Mouse (Mus musculus): Measurements from ENCODE around the gene Ice1. TPM values are rescaled to one million over a fixed set of nuclear protein-coding genes. Genes with fewer than 3 reads are reported as not detected.

Gene Ice1
- polyA plus RNA-seq, 1 experiment from 2014 or later, result 30.9 TPM

DNA sequence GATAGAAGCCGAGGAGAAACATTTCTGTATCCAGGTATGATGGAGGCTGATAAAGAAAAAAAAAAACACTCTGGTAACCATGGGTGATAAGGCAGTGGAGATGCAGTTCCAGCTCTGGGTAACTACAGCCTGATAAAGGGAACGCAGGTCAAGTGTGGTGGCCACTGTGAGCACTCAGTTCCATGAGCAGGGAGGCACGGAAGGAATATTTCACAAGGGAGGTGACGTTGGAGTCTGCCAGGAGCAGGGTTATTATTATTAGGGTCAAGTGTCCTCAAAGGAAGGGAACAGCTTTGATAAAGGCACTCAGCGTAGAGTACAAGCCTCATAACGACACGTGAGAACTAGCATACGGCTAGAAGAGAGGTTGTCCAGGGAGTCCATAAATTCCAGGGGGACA is 18.9 kb upstream of the Ice1 start:
- peaks cover 7% of the 10 kb centered on the region for H3K4me1 ChIP-seq (replicated peaks)
- no peak overlapping the region for H3K4me2 ChIP-seq
- no peaks in the 10 kb centered on the region for H3K27me3 ChIP-seq
- no peak overlapping the region for H3K27ac ChIP-seq
- no peaks in the 10 kb centered on the region for H3K9me3 ChIP-seq
- no peak overlapping the region for H3K9ac ChIP-seq (replicated peaks)
- H3K4me3 ChIP-seq (replicated peaks), result no peak overlapping the region
- ATAC-seq (ENCODE audit: insufficient number of reproducible peaks, insufficient read depth, low FRiP score, low TSS enrichment, low read depth), result no peak
- WGBS, result 60% methylated on average over 8 of the region's 8 CpGs
- H3K36me3 ChIP-seq, result no peaks in the 10 kb centered on the region

DNA sequence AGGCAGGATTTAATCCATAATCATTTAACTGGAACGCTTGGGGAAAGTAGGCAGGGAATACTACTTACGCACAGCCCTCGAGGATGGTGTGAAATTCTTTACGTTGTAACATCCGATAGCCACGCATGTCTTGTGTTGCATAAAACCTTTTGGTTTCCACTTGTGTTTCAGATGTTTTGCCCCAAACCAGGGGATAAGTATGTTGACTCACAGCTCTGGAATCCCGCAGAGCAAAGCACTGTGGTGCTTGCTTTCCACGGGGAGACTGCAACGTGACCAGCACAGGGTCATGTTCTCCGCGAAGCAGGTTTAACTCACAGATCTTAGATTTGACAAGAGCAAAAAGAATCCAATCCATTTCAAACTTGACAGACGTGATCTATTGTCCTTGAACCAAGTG is 18.1 kb upstream of the Ice1 start:
- Histone ChIP-seq H3K4me1 (replicated peaks) (peaks cover 7% of the 10 kb centered on the region), H3K9ac (replicated peaks) (no peak overlapping the region), H3K4me2 (no peak overlapping the region), H3K27me3 (no peaks in the 10 kb centered on the region), H3K27ac (no peak overlapping the region), H3K36me3 (no peaks in the 10 kb centered on the region), H3K9me3 (no peaks in the 10 kb centered on the region), H3K4me3 (replicated peaks) (no peak overlapping the region)
- no peak for ATAC-seq (ENCODE audit: insufficient number of reproducible peaks, insufficient read depth, low FRiP score, low TSS enrichment, low read depth)
- 71% methylated on average over 12 of the region's 12 CpGs for WGBS

DNA sequence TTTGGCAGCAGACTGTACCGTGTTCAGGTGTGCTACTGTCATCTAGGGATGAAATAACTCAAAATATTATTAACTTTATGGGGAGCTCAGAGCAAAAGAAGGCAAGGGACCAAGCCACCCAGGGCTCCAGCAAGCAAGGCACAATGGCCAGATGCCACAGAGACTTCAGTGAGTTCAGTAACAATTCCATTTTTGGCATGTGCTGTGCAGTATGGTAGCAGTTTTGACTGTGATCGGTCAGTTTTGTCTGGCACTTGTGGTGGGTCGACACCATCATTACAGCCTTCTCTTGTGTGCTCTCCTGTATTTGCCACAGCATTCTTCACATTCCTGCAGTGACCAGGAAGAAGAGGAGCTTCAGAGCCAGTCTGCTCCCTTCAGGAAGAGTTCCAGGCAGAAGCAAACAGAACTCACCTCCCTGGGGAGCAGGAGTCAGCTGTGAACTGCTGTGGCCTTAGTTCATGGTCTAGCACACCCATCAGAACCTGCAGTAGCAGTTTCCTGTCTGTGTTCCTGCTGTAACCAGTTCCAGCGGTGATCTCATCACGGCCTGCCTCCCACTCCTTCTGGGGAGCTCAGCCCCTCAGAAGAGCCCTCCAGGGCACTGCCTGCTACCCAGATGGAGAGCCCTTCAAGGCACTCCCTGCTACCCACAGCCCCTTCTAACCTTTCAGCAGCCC is 16.8 kb upstream of the Ice1 start:
- Histone ChIP-seq H3K27ac (no peak overlapping the region), H3K9me3 (no peaks in the 10 kb centered on the region)
- no peak for ATAC-seq (ENCODE audit: insufficient number of reproducible peaks, insufficient read depth, low FRiP score, low TSS enrichment, low read depth)

DNA sequence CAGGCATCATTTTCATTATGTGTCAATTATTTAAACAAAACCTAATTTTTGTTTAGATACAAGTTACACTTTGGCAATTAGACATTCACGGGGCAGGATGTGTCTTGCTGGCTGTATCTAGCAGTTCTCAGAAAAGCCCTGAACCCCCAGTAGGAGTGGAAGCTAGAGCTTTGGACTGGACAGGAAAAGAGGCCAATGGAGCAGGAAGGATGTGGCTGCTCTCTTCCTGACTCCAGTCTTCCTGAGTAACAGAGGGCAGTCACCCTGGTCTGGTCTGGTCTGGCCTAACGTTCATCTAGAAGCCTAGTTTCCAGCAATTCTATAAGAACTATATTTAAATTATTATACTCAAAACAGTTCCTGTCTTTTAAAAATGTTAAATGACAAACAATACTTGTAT is 16.0 kb upstream of the Ice1 start:
- WGBS, result 69% methylated on average over 2 of the region's 2 CpGs
- no peak for ATAC-seq (ENCODE audit: insufficient number of reproducible peaks, insufficient read depth, low FRiP score, low TSS enrichment, low read depth)
- no peak overlapping the region for H3K4me2 ChIP-seq
- H3K36me3 ChIP-seq, result no peaks in the 10 kb centered on the region
- H3K4me1 ChIP-seq (replicated peaks), result peaks cover 7% of the 10 kb centered on the region
- H3K27ac ChIP-seq, result no peak overlapping the region
- no peaks in the 10 kb centered on the region for H3K9me3 ChIP-seq
- no peaks in the 10 kb centered on the region for H3K27me3 ChIP-seq
- H3K9ac ChIP-seq (replicated peaks), result no peak overlapping the region
- H3K4me3 ChIP-seq (replicated peaks), result no peak overlapping the region

More for the DNA sequence above, 16.8 kb upstream of the Ice1 start:
- H3K4me2 ChIP-seq, result no peak overlapping the region
- H3K4me1 ChIP-seq (replicated peaks), result peaks cover 7% of the 10 kb centered on the region
- WGBS, result 55% methylated on average over 5 of the region's 5 CpGs
- H3K27me3 ChIP-seq, result no peaks in the 10 kb centered on the region
- H3K36me3 ChIP-seq, result no peaks in the 10 kb centered on the region
- H3K9ac ChIP-seq (replicated peaks), result no peak overlapping the region
- H3K4me3 ChIP-seq (replicated peaks), result no peak overlapping the region

DNA sequence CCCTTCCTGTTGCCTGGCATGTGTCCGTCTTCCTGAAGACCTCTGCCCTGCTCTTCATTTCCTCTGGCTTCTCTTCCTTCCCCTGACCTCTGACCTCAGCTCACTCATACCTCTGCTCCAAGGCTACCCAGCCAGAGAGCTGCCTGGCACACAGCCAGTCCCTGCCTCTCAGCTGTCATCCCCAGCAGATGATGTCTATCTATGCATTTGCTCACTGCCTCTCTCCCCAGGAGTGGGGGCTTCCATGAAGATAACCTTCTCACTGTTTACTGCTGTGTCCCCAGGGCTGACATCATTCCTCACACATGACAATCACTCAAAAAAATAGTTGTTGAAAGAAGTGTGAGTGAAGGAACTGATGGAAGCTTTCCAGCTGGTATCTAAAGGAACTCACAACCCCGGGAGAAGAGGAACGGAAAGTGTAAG is 12.6 kb upstream of the Ice1 start:
- no peak overlapping the region for H3K4me2 ChIP-seq
- H3K27ac ChIP-seq, result no peak overlapping the region
- no peaks in the 10 kb centered on the region for H3K36me3 ChIP-seq
- ATAC-seq (ENCODE audit: insufficient number of reproducible peaks, insufficient read depth, low FRiP score, low TSS enrichment, low read depth), result no peak
- no peak overlapping the region for H3K4me3 ChIP-seq (replicated peaks)
- 85% methylated on average over 3 of the region's 3 CpGs for WGBS
- no peak overlapping the region for H3K9ac ChIP-seq (replicated peaks)
- H3K9me3 ChIP-seq, result no peaks in the 10 kb centered on the region
- H3K27me3 ChIP-seq, result no peaks in the 10 kb centered on the region
- peaks cover 7% of the 10 kb centered on the region for H3K4me1 ChIP-seq (replicated peaks)

DNA sequence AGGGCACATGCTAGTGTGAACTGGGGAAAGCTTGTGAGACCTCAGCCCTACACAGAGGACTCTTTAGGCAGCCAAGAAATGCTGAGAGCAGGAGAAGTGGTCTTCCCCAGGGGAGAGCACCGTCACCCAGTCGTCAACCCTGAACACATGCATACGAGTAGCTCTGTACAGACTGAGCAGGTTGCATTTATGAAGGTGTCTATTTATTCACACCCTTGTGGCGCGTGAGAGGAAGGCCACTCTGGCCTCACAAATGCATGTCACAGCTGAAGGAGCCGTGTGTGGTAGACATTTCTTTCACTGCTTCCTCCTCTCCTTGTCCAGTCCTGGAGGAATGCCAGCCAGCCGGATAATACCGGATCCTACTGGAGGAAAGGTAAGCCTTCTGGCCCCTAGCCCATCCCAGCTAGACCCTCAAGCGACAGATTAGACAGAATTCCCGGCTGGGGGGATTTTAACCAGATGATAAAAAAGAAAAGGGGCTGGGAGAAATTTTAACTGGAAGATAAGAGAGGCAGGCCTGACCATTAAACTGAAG is 8.6 kb upstream of the Ice1 start:
- H3K36me3 ChIP-seq, result no peaks in the 10 kb centered on the region
- ATAC-seq (ENCODE audit: insufficient number of reproducible peaks, insufficient read depth, low FRiP score, low TSS enrichment, low read depth), result no peak
- no peaks in the 10 kb centered on the region for H3K4me1 ChIP-seq (replicated peaks)
- no peak overlapping the region for H3K4me2 ChIP-seq
- H3K27ac ChIP-seq, result no peak overlapping the region
- no peaks in the 10 kb centered on the region for H3K27me3 ChIP-seq
- WGBS, result 75% methylated on average over 10 of the region's 10 CpGs
- no peak overlapping the region for H3K9ac ChIP-seq (replicated peaks)
- no peak overlapping the region for H3K4me3 ChIP-seq (replicated peaks)
- no peaks in the 10 kb centered on the region for H3K9me3 ChIP-seq

DNA sequence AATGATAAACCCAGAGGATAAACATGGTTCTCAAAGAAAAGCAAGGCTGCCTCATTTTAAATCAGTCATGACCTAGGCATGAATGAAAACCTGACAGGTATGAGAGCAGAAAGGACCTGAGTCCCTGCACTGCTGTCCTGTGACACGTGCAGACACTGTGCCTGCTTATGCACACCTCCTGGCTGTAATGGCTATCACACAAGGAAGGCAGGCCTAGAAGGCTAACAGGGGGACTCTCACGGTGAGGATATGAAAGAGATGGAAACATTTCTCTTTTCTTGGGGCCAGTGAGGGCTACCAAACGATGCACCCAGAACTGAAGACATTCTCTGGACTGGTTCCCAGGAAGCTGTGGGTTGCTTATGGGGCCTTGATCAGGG is 6.6 kb upstream of the Ice1 start:
- H3K4me1 ChIP-seq (replicated peaks), result no peaks in the 10 kb centered on the region
- H3K9ac ChIP-seq (replicated peaks), result no peak overlapping the region
- H3K4me3 ChIP-seq (replicated peaks), result no peak overlapping the region
- H3K9me3 ChIP-seq, result no peaks in the 10 kb centered on the region
- H3K36me3 ChIP-seq, result no peaks in the 10 kb centered on the region
- no peaks in the 10 kb centered on the region for H3K27me3 ChIP-seq
- no peak overlapping the region for H3K4me2 ChIP-seq
- ATAC-seq (ENCODE audit: insufficient number of reproducible peaks, insufficient read depth, low FRiP score, low TSS enrichment, low read depth), result no peak
- H3K27ac ChIP-seq, result no peak overlapping the region
- WGBS, result 52% methylated on average over 3 of the region's 3 CpGs

DNA sequence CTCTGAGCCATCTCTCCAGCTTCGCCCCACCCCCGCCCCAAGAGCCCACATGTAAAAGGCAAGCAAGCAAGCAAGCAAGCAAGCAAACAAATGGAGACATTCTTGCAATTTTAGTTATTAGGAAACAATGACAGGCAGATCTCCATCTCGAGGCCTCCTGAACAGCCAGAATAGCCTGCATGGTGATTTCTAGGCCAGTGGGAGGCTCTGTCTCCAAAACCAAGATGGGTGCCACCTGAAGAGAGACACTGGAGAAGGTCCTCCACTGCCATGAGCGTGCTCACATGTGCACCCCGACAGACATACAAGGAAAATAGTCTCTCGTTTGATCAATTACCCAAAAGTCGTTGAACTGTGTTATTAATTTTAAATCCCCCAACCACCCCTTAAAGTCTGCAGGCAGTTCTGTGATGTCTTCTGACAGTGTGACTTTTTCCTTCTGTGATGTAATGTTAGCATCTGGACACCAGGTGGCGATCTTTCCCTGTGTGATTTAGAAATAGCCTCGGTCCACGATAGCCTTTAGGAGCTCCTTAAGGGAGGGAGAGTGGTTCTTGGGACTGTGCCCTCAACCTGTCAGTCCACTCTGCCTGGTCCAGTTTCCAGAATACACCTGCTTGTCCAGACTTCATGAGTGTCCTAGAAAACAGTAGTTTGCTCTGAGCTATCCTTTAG is 6.1 kb upstream of the Ice1 start:
- ATAC-seq (ENCODE audit: insufficient number of reproducible peaks, insufficient read depth, low FRiP score, low TSS enrichment, low read depth), result peak; percentile 56; the same call in 1 of the 2 replicates
- H3K4me3 ChIP-seq (replicated peaks), result no peak overlapping the region
- H3K4me2 ChIP-seq, result no peak overlapping the region
- no peaks in the 10 kb centered on the region for H3K4me1 ChIP-seq (replicated peaks)
- H3K27ac ChIP-seq, result no peak overlapping the region
- H3K27me3 ChIP-seq, result no peaks in the 10 kb centered on the region
- no peaks in the 10 kb centered on the region for H3K9me3 ChIP-seq
- H3K36me3 ChIP-seq, result no peaks in the 10 kb centered on the region
- H3K9ac ChIP-seq (replicated peaks), result no peak overlapping the region
- 20% methylated on average over 10 of the region's 10 CpGs for WGBS

DNA sequence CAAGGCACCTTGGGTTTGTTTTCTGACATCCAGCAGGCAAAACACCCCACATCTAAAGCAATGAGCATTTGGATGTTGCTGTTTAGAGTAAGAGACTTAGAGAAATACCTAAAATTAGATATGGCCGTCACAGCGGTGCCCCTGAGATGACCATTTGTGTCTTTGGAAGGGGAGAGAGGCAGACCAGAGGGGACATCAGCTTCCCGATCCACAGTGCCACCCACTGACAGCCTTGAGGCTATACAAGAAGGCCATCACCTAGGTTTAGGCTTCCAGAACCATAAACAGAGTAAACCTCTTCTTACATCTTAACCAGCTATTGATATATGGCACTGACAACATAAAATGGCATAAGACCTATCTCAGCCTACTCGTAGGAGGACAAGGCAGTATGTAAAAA is 4.5 kb upstream of the Ice1 start:
- no peak for ATAC-seq (ENCODE audit: insufficient number of reproducible peaks, insufficient read depth, low FRiP score, low TSS enrichment, low read depth)
- Histone ChIP-seq H3K36me3 (no peaks in the 10 kb centered on the region), H3K9me3 (no peaks in the 10 kb centered on the region), H3K4me1 (replicated peaks) (no peaks in the 10 kb centered on the region), H3K4me3 (replicated peaks) (no peak overlapping the region), H3K27ac (no peak overlapping the region), H3K4me2 (no peak overlapping the region), H3K27me3 (no peaks in the 10 kb centered on the region), H3K9ac (replicated peaks) (no peak overlapping the region)
- WGBS, result 66% methylated on average over 4 of the region's 4 CpGs

DNA sequence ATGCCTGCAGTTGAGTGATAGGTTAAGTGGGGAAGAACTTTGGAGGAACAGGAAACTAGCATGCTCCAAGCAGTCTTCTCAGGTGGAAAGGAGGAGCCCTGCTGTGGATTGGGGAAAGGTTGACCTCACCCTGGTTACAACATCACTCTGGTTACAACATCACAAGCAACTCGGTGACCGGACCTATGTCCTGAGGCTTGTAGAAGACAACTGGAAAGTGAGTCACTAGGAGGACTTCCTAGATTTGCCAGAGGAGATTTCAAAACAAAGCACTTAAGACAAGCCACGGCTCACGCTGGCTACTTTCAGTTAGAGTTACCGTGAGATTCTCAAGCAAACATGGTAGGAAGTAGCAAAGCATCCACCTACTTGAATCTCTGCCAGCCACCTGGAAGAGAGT is 3.9 kb upstream of the Ice1 start:
- H3K36me3 ChIP-seq, result no peaks in the 10 kb centered on the region
- ATAC-seq (ENCODE audit: insufficient number of reproducible peaks, insufficient read depth, low FRiP score, low TSS enrichment, low read depth), result no peak
- no peaks in the 10 kb centered on the region for H3K9me3 ChIP-seq
- H3K4me1 ChIP-seq (replicated peaks), result peaks cover 5% of the 10 kb centered on the region
- H3K4me3 ChIP-seq (replicated peaks), result no peak overlapping the region
- no peak overlapping the region for H3K9ac ChIP-seq (replicated peaks)
- no peak overlapping the region for H3K4me2 ChIP-seq
- no peak overlapping the region for H3K27ac ChIP-seq
- no peaks in the 10 kb centered on the region for H3K27me3 ChIP-seq
- 82% methylated on average over 5 of the region's 5 CpGs for WGBS

DNA sequence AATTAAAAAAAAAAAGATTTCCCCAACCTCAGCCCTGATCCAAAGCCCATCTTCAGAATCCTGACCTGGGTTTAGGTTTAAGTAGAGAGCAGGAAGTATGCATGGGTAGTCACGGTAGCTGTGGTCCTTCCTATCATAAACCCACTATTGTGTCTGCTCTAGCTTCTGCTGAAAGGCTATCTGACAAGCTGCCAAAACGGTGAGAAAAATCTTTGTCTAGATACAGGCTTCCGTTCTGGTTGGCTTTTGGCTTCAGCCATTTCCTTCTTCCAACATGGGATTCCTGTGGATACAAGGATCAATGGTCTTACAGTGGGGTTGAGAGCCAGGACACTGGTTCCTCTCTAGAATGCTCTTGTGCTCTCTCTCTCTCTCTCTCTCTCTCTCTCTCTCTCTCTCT is 2.2 kb upstream of the Ice1 start:
- Histone ChIP-seq H3K27me3 (no peaks in the 10 kb centered on the region), H3K9ac (replicated peaks) (no peak overlapping the region), H3K36me3 (no peaks in the 10 kb centered on the region), H3K4me1 (replicated peaks) (peaks cover 18% of the 10 kb centered on the region), H3K27ac (no peak overlapping the region), H3K4me2 (no peak overlapping the region), H3K4me3 (replicated peaks) (no peak overlapping the region), H3K9me3 (no peaks in the 10 kb centered on the region)
- no peak for ATAC-seq (ENCODE audit: insufficient number of reproducible peaks, insufficient read depth, low FRiP score, low TSS enrichment, low read depth)
- WGBS, result 80% methylated on average over 3 of the region's 3 CpGs

Data from limb, embryonic 12.5 days (tissue).